Mouse (Mus musculus) MEL (cell line): ENCODE measurements around the gene Cdc5l. TPM values are rescaled to one million over a fixed set of nuclear protein-coding genes. Genes with fewer than 3 reads are reported as not detected.

Experiments used
- DNase-seq: peaks from one replicate; pipeline ENCODE4 v3.0.0; 2011; ENCODE audit warnings: low read depth, low spot score
- H3K27ac ChIP-seq: 2 replicates; pipeline ENCODE4 v1.5.1; 2012; ENCODE audit warnings: low read depth, mild to moderate bottlenecking, control low read depth, low read length, moderate library complexity; ENCODE audit not compliant: control insufficient read depth
- H3K27me3 ChIP-seq, 2 experiments: fragments of 150-350 bp in 1 of 2; sonication (generic) in 1 of 2; 2 replicates each; pipeline ENCODE4 v1.6.1; 2012; ENCODE audit warnings: low read length in 2 of 2, mild to moderate bottlenecking in 2 of 2, improper control_type of control experiment in 1 of 2, moderate library complexity in 1 of 2; ENCODE audit not compliant: insufficient read depth in 2 of 2, control insufficient read depth in 1 of 2
- H3K36me3 ChIP-seq, 2 experiments: 2 replicates each; pipeline ENCODE4 v1.6.1; 2012 to 2014; ENCODE audit warnings: low read length in 2 of 2, improper control_type of control experiment in 1 of 2, inconsistent platforms in 1 of 2, mild to moderate bottlenecking in 1 of 2; ENCODE audit not compliant: insufficient read depth in 2 of 2, control insufficient read depth in 1 of 2
- H3K4me1 ChIP-seq, 2 experiments: fragments of 150-350 bp in 1 of 2; sonication (generic) in 1 of 2; 2 replicates each; pipeline ENCODE4 v1.6.1; 2012; ENCODE audit warnings: low read length in 2 of 2, improper control_type of control experiment in 1 of 2, mild to moderate bottlenecking in 1 of 2; ENCODE audit not compliant: insufficient read depth in 2 of 2, control insufficient read depth in 1 of 2
- H3K4me3 ChIP-seq, 2 experiments: fragments of 150-350 bp in 1 of 2; sonication (generic) in 1 of 2; 2 replicates each; pipeline ENCODE4 v1.5.1; 2012; ENCODE audit warnings: low read depth in 2 of 2, low read length in 2 of 2, mild to moderate bottlenecking in 2 of 2, moderate library complexity in 2 of 2, control low read depth in 1 of 2, improper control_type of control experiment in 1 of 2; ENCODE audit not compliant: control insufficient read depth in 1 of 2, insufficient read depth in 1 of 2
- H3K79me2 ChIP-seq: 2 replicates; pipeline ENCODE4 v1.6.1; 2012; ENCODE audit warnings: mild to moderate bottlenecking, low read length, moderate library complexity; ENCODE audit not compliant: control insufficient read depth, poor library complexity, insufficient read depth
- H3K9ac ChIP-seq: 2 replicates; pipeline ENCODE4 v1.6.1; 2012; ENCODE audit warnings: low read depth, mild to moderate bottlenecking, control low read depth, low read length, moderate library complexity; ENCODE audit not compliant: control insufficient read depth, poor library complexity, severe bottlenecking
- H3K9me3 ChIP-seq: fragments of 150-350 bp; sonication (generic); replicated peaks from 2 replicates; pipeline ENCODE4 v1.6.1; 2012; ENCODE audit warnings: mild to moderate bottlenecking, low read length, improper control_type of control experiment, moderate library complexity; ENCODE audit not compliant: insufficient read depth
- BHLHE40 ChIP-seq: IDR thresholded peaks from 2 replicates; pipeline ENCODE4 v1.6.1; 2012; ENCODE audit warnings: low read depth, mild to moderate bottlenecking, inconsistent platforms, low read length, improper control_type of control experiment, borderline replicate concordance
- CHD2 ChIP-seq: IDR thresholded peaks from 2 replicates; pipeline ENCODE4 v1.6.1; 2011; ENCODE audit warnings: low read length, improper control_type of control experiment
- E2F4 ChIP-seq: IDR thresholded peaks from 2 replicates; pipeline ENCODE4 v1.6.1; 2011; ENCODE audit warnings: low read depth, low read length, improper control_type of control experiment, borderline replicate concordance
- ELF1 ChIP-seq: IDR thresholded peaks from 2 replicates; pipeline ENCODE4 v1.6.1; 2014; ENCODE audit warnings: low read depth, mild to moderate bottlenecking, inconsistent platforms, low read length, improper control_type of control experiment, moderate library complexity
- EP300 ChIP-seq, 2 experiments: IDR thresholded peaks; 2 replicates each; pipeline ENCODE4 v1.6.1; 2011; ENCODE audit warnings: improper control_type of control experiment in 2 of 2, low read length in 2 of 2, low read depth in 1 of 2, mild to moderate bottlenecking in 1 of 2
- ETS1 ChIP-seq: IDR thresholded peaks from 2 replicates; pipeline ENCODE4 v1.6.1; 2012; ENCODE audit warnings: low read depth, mild to moderate bottlenecking, inconsistent platforms, low read length, improper control_type of control experiment, moderate library complexity
- GATA1 ChIP-seq: IDR thresholded peaks from 2 replicates; pipeline ENCODE4 v1.6.1; 2011; ENCODE audit warnings: low read depth, low read length, improper control_type of control experiment
- HCFC1 ChIP-seq: IDR thresholded peaks from 2 replicates; pipeline ENCODE4 v1.6.1; 2012; ENCODE audit warnings: low read depth, mild to moderate bottlenecking, inconsistent platforms, low read length, improper control_type of control experiment, moderate library complexity
- JUND ChIP-seq: IDR thresholded peaks from 2 replicates; pipeline ENCODE4 v1.6.1; 2011; ENCODE audit warnings: low read depth, mild to moderate bottlenecking, improper control_type of control experiment, low read length
- MAFK ChIP-seq: IDR thresholded peaks from 2 replicates; pipeline ENCODE4 v1.6.1; 2011; ENCODE audit warnings: low read depth, mild to moderate bottlenecking, low read length, improper control_type of control experiment, borderline replicate concordance
- MXI1 ChIP-seq: IDR thresholded peaks from 2 replicates; pipeline ENCODE4 v1.6.1; 2011; ENCODE audit warnings: mild to moderate bottlenecking, low read depth, low read length, improper control_type of control experiment
- MYB ChIP-seq: IDR thresholded peaks from 2 replicates; pipeline ENCODE4 v1.6.1; 2011; ENCODE audit warnings: mild to moderate bottlenecking, low read depth, low read length, improper control_type of control experiment
- POLR2AphosphoS5 ChIP-seq: IDR thresholded peaks from 2 replicates; pipeline ENCODE4 v1.6.1; 2012; ENCODE audit warnings: low read depth, borderline replicate concordance, mild to moderate bottlenecking, inconsistent platforms, low read length, moderate library complexity, mixed read lengths
- RCOR1 ChIP-seq: IDR thresholded peaks from 2 replicates; pipeline ENCODE4 v1.6.1; 2012; ENCODE audit warnings: low read depth, mild to moderate bottlenecking, inconsistent platforms, low read length, improper control_type of control experiment
- SIN3A ChIP-seq: IDR thresholded peaks from 2 replicates; pipeline ENCODE4 v1.6.1; 2012; ENCODE audit warnings: low read length, improper control_type of control experiment, inconsistent platforms
- TAL1 ChIP-seq: IDR thresholded peaks from 2 replicates; pipeline ENCODE4 v1.6.1; 2012; ENCODE audit warnings: mild to moderate bottlenecking, inconsistent platforms, low read length, moderate library complexity, mixed read lengths
- TBP ChIP-seq: IDR thresholded peaks from 2 replicates; pipeline ENCODE4 v1.8.0; 2011; ENCODE audit warnings: low read depth, low read length, improper control_type of control experiment
- TCF12 ChIP-seq: IDR thresholded peaks from 2 replicates; pipeline ENCODE4 v1.6.1; 2014; ENCODE audit warnings: low read depth, mild to moderate bottlenecking, inconsistent platforms, low read length, improper control_type of control experiment, moderate library complexity
- UBTF ChIP-seq: IDR thresholded peaks from 2 replicates; pipeline ENCODE4 v1.6.1; 2012; ENCODE audit warnings: low read depth, mild to moderate bottlenecking, inconsistent platforms, low read length, improper control_type of control experiment, moderate library complexity, borderline replicate concordance; ENCODE audit not compliant: insufficient read depth
- USF2 ChIP-seq, 2 experiments: IDR thresholded peaks; 2 replicates each; pipeline ENCODE4 v1.6.1; 2011 to 2012; ENCODE audit warnings: improper control_type of control experiment in 2 of 2, low read length in 2 of 2, borderline replicate concordance in 1 of 2, inconsistent platforms in 1 of 2, low read depth in 1 of 2, mild to moderate bottlenecking in 1 of 2; ENCODE audit not compliant: insufficient read depth in 1 of 2
- ZKSCAN1 ChIP-seq: IDR thresholded peaks from 2 replicates; pipeline ENCODE4 v1.6.1; 2012; ENCODE audit warnings: low read depth, mild to moderate bottlenecking, inconsistent platforms, low read length, improper control_type of control experiment, moderate library complexity
- ZMIZ1 ChIP-seq: IDR thresholded peaks from 2 replicates; pipeline ENCODE4 v1.6.1; 2012; ENCODE audit warnings: low read depth, mild to moderate bottlenecking, inconsistent platforms, low read length, improper control_type of control experiment, moderate library complexity
- polyA plus RNA-seq, 2 experiments: library from polyadenylated mRNA; stranded (reverse) in 1 of 2; unstranded in 1 of 2; fragments of >175 nt in 1 of 2; fragments of >200 nt in 1 of 2; gene quantifications; 2 replicates each; pipeline versions ENCODE4 v1.2.1 to v1.2.4; 2012; ENCODE audit warnings: low replicate concordance in 2 of 2, low read depth in 1 of 2; ENCODE audit not compliant: insufficient read length in 2 of 2, insufficient read depth in 1 of 2, missing spikeins in 1 of 2
- total RNA-seq: library from RNA; depleted of rRNA; stranded (reverse); fragments of 300-350 nt; gene quantifications from 2 replicates; pipeline ENCODE4 v1.2.3, GENCODE M21; 2012

The Cdc5l gene
- total and polyA plus RNA-seq, 3 experiments: 69.9 to 89.0 TPM; not detected in 1

- Histone ChIP-seq H3K27me3 (no peaks in the 10 kb centered on the region), H3K9me3 (no peaks in the 10 kb centered on the region), H3K4me1 (peaks cover 23 to 31% of the 10 kb centered on the region in 2 experiments), H3K36me3 (peaks cover 0 to 34% of the 10 kb centered on the region in 2 experiments; a peak in 3 of 4 replicates), H3K27ac (no peak overlapping the region), H3K4me3 (no peak overlapping the region), H3K9ac (no peak overlapping the region), H3K79me2 (no peaks in the 10 kb centered on the region)
- TF ChIP-seq RCOR1 (no peak), USF2 (IDR thresholded peaks at IDR 0.05; ENCODE audit: borderline replicate concordance in 1 of 2, insufficient read depth in 1 of 2, low read depth in 1 of 2, low read length in 2 of 2) (no peak), HCFC1 (no peak), TBP (no peak), UBTF (no peak), POLR2AphosphoS5 (no peak), ZMIZ1 (no peak)
- DNase-seq: no peak
Observed at GRCm38 (mm10) chr17:45447063-45447462, 13.5 kb upstream of the Cdc5l start.

GRCm38 (mm10) chr17:45445923-45446322 is 12.4 kb upstream of the Cdc5l start:
- Histone ChIP-seq H3K79me2 (no peaks in the 10 kb centered on the region), H3K4me1 (peaks cover 23 to 31% of the 10 kb centered on the region in 2 experiments), H3K27ac (peak overlapping the region; percentile 24; the same call in 1 of the 2 replicates), H3K9ac (no peak overlapping the region), H3K4me3 (no peak overlapping the region), H3K9me3 (no peaks in the 10 kb centered on the region), H3K27me3 (no peaks in the 10 kb centered on the region), H3K36me3 (peaks cover 0 to 29% of the 10 kb centered on the region in 2 experiments; a peak in 3 of 4 replicates)
- TF ChIP-seq ZKSCAN1 (no peak), E2F4 (no peak), ETS1 (peak; percentile 70), TAL1 (peak; percentile 70), CHD2 (no peak), ZMIZ1 (0 out of 2 replicates have a peak, but pooled peaks have one; percentile 38), TCF12 (peak; percentile 69), BHLHE40 (0 out of 2 replicates have a peak, but pooled peaks have one; percentile 27), RCOR1 (peak; percentile 72), ELF1 (no peak), JUND (peak; percentile 44; the same call in 1 of the 2 replicates), EP300 (IDR thresholded peaks at IDR 0.05; ENCODE audit: low read depth in 1 of 2, low read length in 2 of 2) (peak; percentile 66 to 79), MYB (0 out of 2 replicates have a peak, but pooled peaks have one; percentile 9), MXI1 (no peak), GATA1 (peak; percentile 54; the same call in 1 of the 2 replicates), SIN3A (peak; percentile 49; the same call in 1 of the 2 replicates), MAFK (peak; percentile 61; the same call in 1 of the 2 replicates)
- peak; percentile 84 for DNase-seq
